Mouse (Mus musculus): Measurements from ENCODE around the gene Dars. TPM values are rescaled to one million over a fixed set of nuclear protein-coding genes. Genes with fewer than 3 reads are reported as not detected.

Dars gene
- polyA plus RNA-seq, 1 experiment from 2014 or later: 96.3 TPM

GRCm38 (mm10) chr1:128376841-128377240, 40.3 kb downstream of the Dars start:
- no peaks in the 10 kb centered on the region for H3K4me1 ChIP-seq (replicated peaks)
- no peak for ATAC-seq (ENCODE audit: insufficient read depth)
- H3K9me3 ChIP-seq (replicated peaks): no peaks in the 10 kb centered on the region
- H3K36me3 ChIP-seq (replicated peaks): peaks cover 53% of the 10 kb centered on the region
- H3K4me3 ChIP-seq (replicated peaks): no peak overlapping the region
- no peak overlapping the region for H3K9ac ChIP-seq
- 77% methylated on average over 4 of the region's 4 CpGs for WGBS (ENCODE audit: insufficient replicate concordance)
- no peak overlapping the region for H3K4me2 ChIP-seq
- no peaks in the 10 kb centered on the region for H3K27me3 ChIP-seq
- H3K27ac ChIP-seq (replicated peaks): no peak overlapping the region

GRCm38 (mm10) chr1:128372143-128372860, 44.9 kb downstream of the Dars start:
- ATAC-seq (ENCODE audit: insufficient read depth): no peak
- peaks cover 49% of the 10 kb centered on the region for H3K36me3 ChIP-seq (replicated peaks)
- H3K27me3 ChIP-seq: no peaks in the 10 kb centered on the region

DNA sequence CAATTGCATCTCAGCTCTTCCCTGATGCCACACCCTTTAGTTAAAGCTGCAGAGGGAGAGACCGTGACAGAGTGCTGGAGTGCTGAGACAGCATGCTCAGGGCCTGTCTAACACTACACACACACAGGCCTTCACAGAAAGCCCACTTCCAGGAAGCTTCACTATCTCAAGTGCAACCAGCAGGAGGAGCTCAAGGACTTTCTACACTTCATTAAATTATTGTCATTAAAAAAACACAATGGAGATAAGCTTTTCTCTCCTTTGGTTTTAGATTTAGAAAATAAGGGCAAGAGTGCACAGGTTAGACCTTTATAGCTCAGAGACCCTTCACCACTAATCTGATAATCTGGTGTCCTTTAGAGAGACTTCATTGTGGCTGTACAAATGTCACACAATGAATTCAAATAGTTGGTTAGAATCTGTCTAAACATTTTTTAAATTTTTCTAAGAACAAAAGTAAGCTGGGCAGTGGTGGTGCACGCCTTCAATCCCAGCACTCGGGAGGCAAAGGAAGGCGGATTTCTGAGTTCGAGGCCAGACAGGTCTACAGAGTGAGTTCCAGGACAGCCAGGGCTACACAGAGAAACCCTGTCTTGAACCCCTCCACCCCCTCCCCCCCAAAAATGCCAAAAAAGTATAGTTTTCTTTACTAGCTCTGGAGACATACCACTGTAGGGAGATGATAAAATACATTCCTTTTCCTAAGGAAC, 48.3 kb downstream of the Dars start:
- no peak for ATAC-seq (ENCODE audit: insufficient read depth)
- Histone ChIP-seq H3K36me3 (replicated peaks) (peaks cover 52% of the 10 kb centered on the region), H3K9me3 (replicated peaks) (no peaks in the 10 kb centered on the region), H3K4me1 (replicated peaks) (no peaks in the 10 kb centered on the region), H3K27me3 (no peaks in the 10 kb centered on the region), H3K4me2 (no peak overlapping the region), H3K9ac (no peak overlapping the region), H3K4me3 (replicated peaks) (no peak overlapping the region), H3K27ac (replicated peaks) (no peak overlapping the region)
- 66% methylated on average over 5 of the region's 5 CpGs for WGBS (ENCODE audit: insufficient replicate concordance)

More at GRCm38 (mm10) chr1:128372143-128372860, 44.9 kb downstream of the Dars start:
- Histone ChIP-seq H3K4me1 (replicated peaks) (no peaks in the 10 kb centered on the region), H3K4me3 (replicated peaks) (no peak overlapping the region), H3K9me3 (replicated peaks) (no peaks in the 10 kb centered on the region), H3K27ac (replicated peaks) (no peak overlapping the region), H3K4me2 (no peak overlapping the region), H3K9ac (no peak overlapping the region)
- 75% methylated on average over 7 of the region's 7 CpGs for WGBS (ENCODE audit: insufficient replicate concordance)

- Histone ChIP-seq H3K9ac (no peak overlapping the region), H3K27me3 (no peaks in the 10 kb centered on the region), H3K4me2 (no peak overlapping the region), H3K27ac (replicated peaks) (peak overlapping the region; percentile 74; the same call in 1 of the 2 replicates), H3K4me1 (replicated peaks) (peaks cover 40% of the 10 kb centered on the region), H3K36me3 (replicated peaks) (peaks cover 52% of the 10 kb centered on the region), H3K9me3 (replicated peaks) (no peaks in the 10 kb centered on the region), H3K4me3 (replicated peaks) (no peak overlapping the region)
- 68% methylated on average over 2 of the region's 2 CpGs for WGBS (ENCODE audit: insufficient replicate concordance)
- ATAC-seq (ENCODE audit: insufficient read depth): no peak
Measured at GRCm38 (mm10) chr1:128360601-128361000, 56.6 kb downstream of the Dars start.

- peaks cover 54% of the 10 kb centered on the region for H3K36me3 ChIP-seq (replicated peaks)
- H3K4me3 ChIP-seq (replicated peaks): peak within 1 kb of the TSS; percentile 97
- no peaks in the 10 kb centered on the region for H3K9me3 ChIP-seq (replicated peaks)
- peak within 1 kb of the TSS; percentile 85 for H3K27ac ChIP-seq (replicated peaks)
- WGBS (ENCODE audit: insufficient replicate concordance): 2% methylated on average over 38 of the region's 38 CpGs
- no peaks in the 10 kb centered on the region for H3K27me3 ChIP-seq
- peak within 1 kb of the TSS; percentile 91 for H3K9ac ChIP-seq
- peaks cover 48% of the 10 kb centered on the region for H3K4me1 ChIP-seq (replicated peaks)
- peak within 1 kb of the TSS; percentile 82 for H3K4me2 ChIP-seq
- peak; percentile 92 for ATAC-seq (ENCODE audit: insufficient read depth)
Measured at GRCm38 (mm10) chr1:128359554-128360376, 57.4 kb downstream of the Dars start, which contains the start of gene Mcm6. Gene Mcm6 (minus strand): TSS chr1:128359664.

DNA sequence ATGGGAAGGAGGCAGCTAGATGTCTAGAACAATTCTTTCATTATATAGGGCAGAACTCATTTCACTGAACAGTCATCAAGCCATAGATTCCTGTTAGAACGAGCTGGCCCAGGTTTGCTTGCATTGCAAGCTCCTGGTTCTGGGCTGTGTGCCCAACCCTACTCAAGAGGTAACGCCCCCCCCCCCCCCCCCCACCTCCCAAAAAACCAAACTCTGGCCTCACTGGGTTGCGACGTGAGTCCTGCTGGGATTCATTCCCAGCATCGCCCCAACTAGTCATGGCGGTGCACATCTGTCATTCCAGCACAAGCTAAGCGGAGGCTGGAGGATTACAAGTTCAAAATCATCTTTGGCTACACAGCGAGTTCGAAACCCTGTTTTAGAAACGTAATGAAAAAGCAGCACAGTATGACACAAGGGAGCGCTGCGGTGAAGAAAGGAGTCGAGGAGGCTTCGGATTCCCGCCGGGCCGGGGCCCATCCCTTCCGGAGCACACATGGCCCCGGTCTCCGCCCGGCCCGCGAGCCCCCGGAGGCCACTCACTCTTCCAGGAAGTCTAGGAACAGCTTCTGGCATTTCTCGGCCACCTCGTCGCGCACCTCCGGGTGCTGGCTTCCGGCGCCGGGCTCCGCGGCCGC, 58.1 kb downstream of the Dars start:
- peak; percentile 69 for ATAC-seq (ENCODE audit: insufficient read depth)
- H3K9me3 ChIP-seq (replicated peaks): no peaks in the 10 kb centered on the region
- WGBS (ENCODE audit: insufficient replicate concordance): under 1% methylated on average over 35 of the region's 35 CpGs
- H3K4me1 ChIP-seq (replicated peaks): peaks cover 48% of the 10 kb centered on the region
- H3K27me3 ChIP-seq: no peaks in the 10 kb centered on the region
- peaks cover 50% of the 10 kb centered on the region for H3K36me3 ChIP-seq (replicated peaks)
- H3K4me3 ChIP-seq (replicated peaks): peak overlapping the region; percentile 97
- H3K9ac ChIP-seq: peak overlapping the region; percentile 91
- H3K27ac ChIP-seq (replicated peaks): peak overlapping the region; percentile 85
- H3K4me2 ChIP-seq: peak overlapping the region; percentile 82

GRCm38 (mm10) chr1:128358276-128358675, 58.9 kb downstream of the Dars start:
- peak overlapping the region; percentile 85 for H3K27ac ChIP-seq (replicated peaks)
- H3K4me2 ChIP-seq: peak overlapping the region; percentile 82
- H3K9ac ChIP-seq: peak overlapping the region; percentile 91
- H3K36me3 ChIP-seq (replicated peaks): peaks cover 53% of the 10 kb centered on the region
- H3K9me3 ChIP-seq (replicated peaks): no peaks in the 10 kb centered on the region
- H3K4me1 ChIP-seq (replicated peaks): peaks cover 51% of the 10 kb centered on the region
- 36% methylated on average over 6 of the region's 6 CpGs for WGBS (ENCODE audit: insufficient replicate concordance)
- H3K4me3 ChIP-seq (replicated peaks): peak overlapping the region; percentile 97
- ATAC-seq (ENCODE audit: insufficient read depth): no peak
- H3K27me3 ChIP-seq: no peaks in the 10 kb centered on the region

GRCm38 (mm10) chr1:128357452-128357851, 59.7 kb downstream of the Dars start:
- H3K4me3 ChIP-seq (replicated peaks): peak overlapping the region; percentile 97
- H3K4me1 ChIP-seq (replicated peaks): peaks cover 51% of the 10 kb centered on the region
- ATAC-seq (ENCODE audit: insufficient read depth): no peak
- peaks cover 53% of the 10 kb centered on the region for H3K36me3 ChIP-seq (replicated peaks)
- WGBS (ENCODE audit: insufficient replicate concordance): 23% methylated on average over 3 of the region's 3 CpGs
- H3K9ac ChIP-seq: peak overlapping the region; percentile 91
- peak overlapping the region; percentile 85 for H3K27ac ChIP-seq (replicated peaks)
- no peaks in the 10 kb centered on the region for H3K27me3 ChIP-seq
- H3K4me2 ChIP-seq: peak overlapping the region; percentile 82
- H3K9me3 ChIP-seq (replicated peaks): no peaks in the 10 kb centered on the region

GRCm38 (mm10) chr1:128353092-128353491, 64.1 kb downstream of the Dars start:
- WGBS (ENCODE audit: insufficient replicate concordance): 23% methylated on average over 3 of the region's 3 CpGs
- peaks cover 35% of the 10 kb centered on the region for H3K4me1 ChIP-seq (replicated peaks)
- no peak overlapping the region for H3K4me2 ChIP-seq
- no peak overlapping the region for H3K27ac ChIP-seq (replicated peaks)
- peaks cover 85% of the 10 kb centered on the region for H3K36me3 ChIP-seq (replicated peaks)
- H3K9ac ChIP-seq: no peak overlapping the region
- no peak for ATAC-seq (ENCODE audit: insufficient read depth)
- no peak overlapping the region for H3K4me3 ChIP-seq (replicated peaks)
- H3K27me3 ChIP-seq: no peaks in the 10 kb centered on the region
- no peaks in the 10 kb centered on the region for H3K9me3 ChIP-seq (replicated peaks)

DNA sequence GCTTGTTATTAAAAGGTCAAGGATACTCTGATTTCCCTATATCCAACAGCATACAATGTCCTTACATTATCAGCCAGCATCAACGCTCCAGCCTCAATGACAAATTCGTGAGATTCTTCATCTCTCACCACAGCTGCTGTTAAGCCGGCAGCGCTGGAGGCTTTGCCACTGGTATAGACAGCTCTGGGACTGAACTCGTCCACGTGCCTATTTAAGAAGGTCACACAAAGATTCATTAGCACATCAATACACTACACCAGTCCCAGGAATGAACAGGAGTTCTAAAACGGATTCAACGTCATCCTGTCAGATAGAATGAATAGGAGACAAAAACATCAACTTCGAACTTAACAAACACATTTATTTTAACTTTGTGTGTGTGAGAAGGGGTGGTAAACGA, 72.9 kb downstream of the Dars start:
- no peak for ATAC-seq (ENCODE audit: insufficient read depth)
- Histone ChIP-seq H3K4me3 (replicated peaks) (no peak overlapping the region), H3K4me1 (replicated peaks) (no peaks in the 10 kb centered on the region), H3K27me3 (no peaks in the 10 kb centered on the region), H3K9ac (no peak overlapping the region), H3K36me3 (replicated peaks) (peaks cover 96% of the 10 kb centered on the region), H3K9me3 (replicated peaks) (no peaks in the 10 kb centered on the region), H3K27ac (replicated peaks) (no peak overlapping the region), H3K4me2 (no peak overlapping the region)
- WGBS (ENCODE audit: insufficient replicate concordance): 81% methylated on average over 10 of the region's 10 CpGs

Data from liver, embryonic 15.5 days (tissue).